Mouse (Mus musculus): ENCODE results near the gene Gm8882. TPM values are rescaled to one million over a fixed set of nuclear protein-coding genes. Genes with fewer than 3 reads are reported as not detected.
"Not testable (repeated sequence)": the region's sequence is repeated elsewhere in the genome, so short reads cannot be mapped to it uniquely, and the experiment has no call there.

Gene Gm8882
- polyA plus RNA-seq (2015; fragmentation: Nextera tagmentation; extraction: Ambion mirVana) = not detected in 2 replicates

DNA sequence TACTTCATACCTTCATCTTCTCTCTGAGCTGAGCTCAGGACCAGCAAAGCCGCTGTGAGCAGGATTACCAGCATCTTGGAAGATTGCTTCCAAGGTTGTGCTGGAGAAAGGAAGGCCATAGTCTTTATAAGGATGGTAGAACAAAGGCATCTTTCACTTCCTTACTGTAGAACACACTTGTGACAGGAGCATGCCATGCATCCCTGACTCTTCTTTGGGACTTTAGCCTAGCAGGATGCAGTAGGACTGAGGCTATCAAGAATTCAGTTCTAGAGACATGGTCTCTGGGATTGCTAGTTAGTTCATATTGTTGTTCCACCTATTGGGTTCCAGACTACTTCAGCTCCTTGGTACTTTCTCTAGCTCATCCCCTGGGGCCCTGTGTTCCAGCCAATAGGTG is at the start of gene Gm8882:
Gene Gm8882, minus strand, starts transcription at position 101 of the 400 bp plus-strand sequence.
- H3K4me1 ChIP-seq; H3K27me3 ChIP-seq; H3K9me3 ChIP-seq; ATAC-seq (ENCODE audit: low FRiP score, low read depth); H3K9ac ChIP-seq; H3K36me3 ChIP-seq; H3K4me3 ChIP-seq; H3K27ac ChIP-seq; H3K4me2 ChIP-seq (replicated peaks): not testable (repeated sequence)
- 76% methylated on average over 1 of the region's 1 CpGs for WGBS

DNA sequence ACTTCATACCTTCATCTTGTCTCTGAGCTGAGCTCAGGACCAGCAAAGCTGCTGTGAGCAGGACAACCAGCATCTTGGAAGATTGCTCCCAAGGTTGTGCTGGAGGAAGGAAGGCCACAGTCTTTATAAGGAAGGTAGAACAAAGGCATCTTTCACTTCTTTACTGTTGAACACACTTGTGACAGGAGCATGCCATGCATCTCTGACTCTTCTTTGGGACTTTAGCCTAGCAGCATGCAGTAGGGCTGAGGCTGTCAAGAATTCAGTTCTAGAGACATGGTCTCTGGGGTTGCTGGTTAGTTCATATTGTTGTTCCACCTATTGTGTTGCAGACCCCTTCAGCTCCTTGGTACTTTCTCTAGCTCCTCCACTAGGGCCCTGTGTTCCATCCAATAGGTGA is 49.3 kb downstream of the Gm8882 start, which contains the start of gene Prpmp5:
Gene Prpmp5, minus strand, starts transcription at position 101 of the 400 bp plus-strand sequence.
- H3K27ac ChIP-seq; H3K9ac ChIP-seq; H3K27me3 ChIP-seq; H3K4me3 ChIP-seq; H3K4me1 ChIP-seq; ATAC-seq (ENCODE audit: low FRiP score, low read depth); H3K36me3 ChIP-seq; H3K4me2 ChIP-seq (replicated peaks): not testable (repeated sequence)
- peaks cover 11% of the 10 kb centered on the region; the same call in 1 of the 2 replicates for H3K9me3 ChIP-seq

Other genes with a start within 250 kb of the Gm8882 start
- not detected in 2 replicates for gene Prb1, start 153.6 kb downstream of the Gm8882 start, polyA plus RNA-seq (2015; fragmentation: Nextera tagmentation; extraction: Ambion mirVana)
- gene Prpmp5, start 49.4 kb downstream of the Gm8882 start, polyA plus RNA-seq (2015; fragmentation: Nextera tagmentation; extraction: Ambion mirVana) = not detected in 2 replicates
- gene Prh1, start 205.7 kb upstream of the Gm8882 start, polyA plus RNA-seq (2015; fragmentation: Nextera tagmentation; extraction: Ambion mirVana) = not detected in 2 replicates
- not detected in 2 replicates for gene Prp2, start 231.8 kb upstream of the Gm8882 start, polyA plus RNA-seq (2015; fragmentation: Nextera tagmentation; extraction: Ambion mirVana)

All from limb, embryonic 13.5 days (tissue).